Mouse (Mus musculus) olfactory bulb, adult 2 months (tissue): ENCODE results near the gene Idh3a.

ENCODE experiments used
- CTCF ChIP-seq: fragments of 200-500 bp; IDR thresholded peaks from 2 replicates; pipeline ENCODE4 v1.5.1; 2012; ENCODE audit warnings: low read depth, mild to moderate bottlenecking, low read length, moderate library complexity; ENCODE audit not compliant: insufficient read depth
- POLR2A ChIP-seq: fragments of 200-500 bp; IDR thresholded peaks from 2 replicates; pipeline ENCODE4 v1.6.1; 2012; ENCODE audit warnings: mild to moderate bottlenecking, low read depth, low read length, moderate library complexity; ENCODE audit not compliant: insufficient read depth

- TF ChIP-seq CTCF, result no peak
- TF ChIP-seq POLR2A, result no peak
Measured at GRCm38 (mm10) chr9:54614182-54614850, 28.2 kb downstream of the Idh3a start.
